Mouse (Mus musculus) layer of hippocampus, postnatal 14 days (tissue): ENCODE data around the gene Lipt1. TPM values are rescaled to one million over a fixed set of nuclear protein-coding genes. Genes with fewer than 3 reads are reported as not detected.

Source experiments
- DNase-seq, 2 experiments: peaks; one replicate each; pipeline ENCODE4 v3.0.0; 2021 to 2022; ENCODE audit warnings: low spot score in 2 of 2, mixed read lengths in 1 of 2
- long read RNA-seq, 2 experiments: library from polyadenylated mRNA; stranded (forward); transcript quantifications; one replicate each; pipeline ENCODE4 v2.0.0; 2021
- total RNA-seq, 2 experiments: library from RNA; stranded (reverse); gene quantifications; 2 replicates each; pipeline ENCODE4 v1.2.3; 2021

Gene Lipt1
- 1 to 10 TPM; 4.8 to 7.2 TPM for total RNA-seq
- long read RNA-seq, experiment 1, partial matches to known transcripts = 0 of 2 reads
- long read RNA-seq, experiment 1, other reads (novel, unspliced or antisense) = 0 of 2 reads
- long read RNA-seq, experiment 2, partial matches to known transcripts = 0 of 5 reads
- long read RNA-seq, experiment 2, other reads (novel, unspliced or antisense) = 1 of 5 reads

DNA sequence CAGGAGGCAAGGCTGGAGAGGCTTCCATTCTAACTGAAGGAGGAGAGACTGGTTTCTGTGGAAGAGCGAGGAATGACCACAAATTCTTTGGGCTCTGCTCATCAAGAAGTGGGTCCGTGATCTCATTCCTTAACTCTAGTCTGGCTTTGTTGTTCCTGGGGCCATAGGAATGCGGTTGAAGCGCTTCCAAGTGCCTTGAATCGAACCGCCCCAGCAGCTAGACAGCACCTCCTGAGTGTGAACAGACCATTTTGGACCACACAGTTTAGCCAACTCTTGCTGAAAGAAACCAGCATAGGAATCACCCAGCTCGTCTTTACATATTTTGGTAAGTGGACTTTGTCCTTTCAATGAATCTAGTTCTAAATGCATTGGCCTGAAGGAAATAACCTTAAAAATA lies at the start of gene Lipt1:
Lipt1 (plus strand) TSS at position 35 of the 400 bp plus-strand sequence.
- DNase-seq = no peak

DNA sequence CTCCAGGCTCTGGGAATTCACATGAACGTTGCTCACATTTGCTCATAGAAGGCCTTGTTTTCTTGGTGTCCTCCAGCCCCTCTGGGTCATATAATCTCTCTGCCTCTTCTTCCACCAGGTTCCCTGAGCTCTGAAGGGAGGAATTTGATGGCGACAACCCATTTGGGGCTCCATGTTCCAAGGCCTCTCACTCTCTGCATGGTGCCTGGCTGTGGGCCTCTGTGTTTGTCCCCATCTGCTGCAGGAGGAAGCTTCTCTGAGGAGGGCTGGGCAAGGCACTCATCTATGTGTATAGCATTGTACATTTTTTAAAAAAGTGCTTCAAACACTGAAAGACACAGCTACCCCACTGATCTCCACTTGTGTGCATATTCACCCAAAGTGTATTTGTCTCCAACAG lies 39.9 kb upstream of the Lipt1 start:
- DNase-seq = no peak

DNA sequence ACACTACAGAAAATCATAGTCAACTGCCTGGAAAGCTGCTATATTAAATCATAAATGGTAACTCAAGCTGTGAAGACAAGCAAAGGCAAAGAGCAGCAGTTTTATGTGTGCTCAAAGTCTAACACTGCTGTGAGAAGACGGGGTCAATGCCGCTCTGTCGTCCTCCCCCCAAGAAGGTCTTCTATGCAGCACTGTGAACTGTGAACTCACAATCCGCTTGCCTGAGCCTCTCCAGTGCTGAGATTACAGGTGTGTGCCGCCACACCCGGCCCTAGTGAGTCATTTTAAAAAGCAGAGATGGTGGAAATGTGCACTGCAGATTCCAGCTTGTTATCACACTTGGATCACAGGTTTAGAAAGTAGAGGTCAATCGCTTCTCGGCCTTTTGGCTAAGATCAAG lies 24.7 kb upstream of the Lipt1 start:
- DNase-seq = no peak

DNA sequence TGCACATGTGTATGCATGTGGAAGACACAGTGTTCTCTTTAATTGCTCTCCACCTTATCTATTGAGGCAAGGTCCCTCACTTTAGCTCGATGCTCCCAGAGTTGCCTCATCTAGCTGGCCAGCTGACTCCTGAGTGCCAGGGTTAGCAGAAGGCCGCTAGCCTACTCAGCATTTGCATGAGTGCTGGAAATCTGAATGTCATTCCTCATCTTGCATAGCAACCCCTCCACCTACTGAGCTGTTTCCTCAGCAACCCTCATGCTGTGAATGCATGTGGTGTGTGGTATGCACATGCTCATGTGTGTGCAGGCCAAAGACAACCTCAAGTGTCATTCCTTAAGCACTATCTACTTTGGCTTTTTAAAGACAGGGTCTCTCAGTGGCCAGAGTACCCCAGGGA lies 20.8 kb upstream of the Lipt1 start:
- peak; percentile 27 to 49 for DNase-seq

DNA sequence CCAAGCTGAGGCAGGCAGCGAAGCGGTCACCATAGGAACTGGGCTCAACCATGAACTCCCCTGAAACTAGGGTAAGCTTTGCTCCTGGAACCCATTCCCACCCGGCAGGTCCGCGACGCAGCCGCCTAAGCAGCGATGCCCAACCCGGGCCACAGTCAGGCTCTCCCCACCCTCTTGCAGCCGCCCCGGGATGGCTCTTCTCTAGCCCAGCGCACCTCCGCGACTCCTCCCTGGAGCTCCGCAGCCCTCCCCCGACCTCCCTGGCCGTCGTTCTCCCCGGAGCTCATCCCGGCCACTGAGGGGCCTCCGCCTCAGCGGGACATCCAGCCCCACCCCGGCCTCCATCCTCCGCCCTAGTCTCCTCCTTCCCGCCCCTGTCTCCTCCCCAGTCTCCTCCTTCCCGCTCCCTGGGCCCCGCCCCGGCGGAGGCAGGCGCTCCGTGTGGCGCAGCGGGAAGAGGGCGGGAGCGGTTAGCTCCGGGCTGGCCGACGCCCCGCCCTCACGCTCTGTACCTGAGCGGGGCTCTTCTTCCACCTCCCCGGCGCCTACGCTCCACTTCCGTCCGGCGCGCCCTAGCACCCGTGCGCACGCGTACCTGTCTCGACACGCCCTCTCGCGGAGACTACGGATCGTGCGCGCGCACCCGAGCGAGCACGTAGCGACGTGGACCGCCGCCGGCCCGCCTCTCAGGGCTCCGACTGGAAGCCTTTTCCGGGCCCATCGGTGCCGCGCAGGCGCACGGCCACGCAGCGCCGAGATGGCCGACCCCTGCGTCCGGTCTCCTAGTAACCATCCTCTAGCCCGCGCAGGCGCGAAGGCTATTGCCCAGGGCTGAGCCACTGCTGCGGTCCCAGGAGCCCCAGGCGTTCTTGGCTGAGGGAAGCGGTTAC lies 6.8 kb upstream of the Lipt1 start:
- peak; percentile 99 for DNase-seq

GRCm38 (mm10) chr1:37865401-37866215 lies 5.9 kb upstream of the Lipt1 start:
- DNase-seq = no peak

DNA sequence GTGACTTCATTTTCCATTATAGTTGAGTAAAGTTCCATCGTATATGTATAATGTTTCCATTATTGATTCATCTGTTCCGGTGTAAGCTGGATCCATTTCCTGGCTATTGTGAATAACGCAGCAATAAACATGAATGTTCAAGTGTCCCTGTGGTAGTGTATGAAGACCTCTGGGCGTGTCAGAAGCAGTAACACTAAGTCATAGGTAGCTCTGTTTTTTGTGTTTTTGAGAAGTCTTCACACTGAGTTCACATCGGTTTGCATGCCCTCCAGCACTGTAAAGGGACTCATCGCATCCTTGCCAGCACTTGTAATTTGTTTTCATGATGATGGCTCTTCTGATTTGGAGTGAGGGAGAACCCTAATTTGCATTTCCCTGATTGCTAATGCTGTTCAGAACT lies 5.3 kb upstream of the Lipt1 start, which contains the start of gene Tsga10:
Tsga10 (minus strand) TSS at position 144 of the 400 bp plus-strand sequence.
- DNase-seq = no peak

DNA sequence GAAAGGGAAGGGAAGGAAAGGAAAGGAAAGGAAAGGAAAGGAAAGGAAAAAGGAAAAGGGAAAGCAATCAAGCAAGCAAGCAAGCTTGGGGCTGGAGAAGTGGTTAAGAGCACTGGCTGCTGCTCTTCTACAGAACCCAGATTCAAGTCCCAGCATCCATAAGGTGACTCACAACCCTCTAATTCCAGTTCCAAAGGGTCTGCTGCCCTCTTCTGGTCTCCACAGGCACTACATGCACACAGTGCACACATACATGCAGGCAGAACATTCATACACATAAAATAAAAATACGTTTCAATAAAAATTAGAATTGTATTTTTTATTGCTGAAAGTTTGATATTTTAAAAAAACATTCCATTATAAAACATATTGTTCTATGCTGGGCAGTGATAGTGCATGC lies 4.5 kb upstream of the Lipt1 start:
- DNase-seq = peak; percentile 23 to 53

- no peak for DNase-seq
Observed at GRCm38 (mm10) chr1:37867684-37868322, 3.7 kb upstream of the Lipt1 start.

DNA sequence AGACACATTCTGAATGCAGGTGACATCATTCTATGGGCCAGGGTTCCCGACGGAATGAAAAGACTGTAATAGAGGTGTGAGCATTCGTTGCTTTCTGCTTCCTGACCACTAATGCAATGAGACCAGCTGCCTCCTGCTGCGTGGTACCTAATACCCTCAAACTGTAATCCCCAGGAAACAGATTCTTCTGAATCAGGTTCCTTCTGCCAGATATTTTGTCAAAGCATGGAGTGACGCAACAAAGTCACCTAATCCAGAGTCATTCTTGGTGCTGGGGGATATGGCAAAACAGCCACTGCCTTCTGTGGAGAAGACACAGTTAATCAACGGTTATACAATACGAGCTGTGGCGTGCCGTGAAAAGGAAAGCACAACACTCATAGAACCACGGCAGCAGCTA lies 2.9 kb upstream of the Lipt1 start:
- DNase-seq = no peak

DNA sequence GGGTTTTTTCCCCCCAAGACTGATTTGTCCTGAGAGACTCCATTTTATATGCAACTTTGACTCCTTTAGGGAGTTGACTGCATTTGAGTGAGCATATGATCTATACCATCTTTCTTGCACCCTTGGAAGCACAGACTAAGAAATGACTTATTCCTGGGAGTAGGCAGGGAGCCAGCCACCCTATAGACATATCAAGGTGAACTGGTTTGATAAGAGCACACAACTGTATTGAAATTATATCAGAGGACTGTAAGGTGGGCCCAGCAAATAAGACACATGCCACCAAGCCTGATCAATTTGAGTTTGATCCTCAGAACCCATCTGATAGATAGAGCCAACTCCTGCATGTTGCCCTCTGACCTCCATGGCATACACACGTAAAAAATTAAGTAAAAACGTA lies 2.2 kb upstream of the Lipt1 start:
- DNase-seq = no peak

- peak; percentile 72 to 87 for DNase-seq
Observed at GRCm38 (mm10) chr1:37872131-37873067, 861 bp downstream of the Lipt1 start.

DNA sequence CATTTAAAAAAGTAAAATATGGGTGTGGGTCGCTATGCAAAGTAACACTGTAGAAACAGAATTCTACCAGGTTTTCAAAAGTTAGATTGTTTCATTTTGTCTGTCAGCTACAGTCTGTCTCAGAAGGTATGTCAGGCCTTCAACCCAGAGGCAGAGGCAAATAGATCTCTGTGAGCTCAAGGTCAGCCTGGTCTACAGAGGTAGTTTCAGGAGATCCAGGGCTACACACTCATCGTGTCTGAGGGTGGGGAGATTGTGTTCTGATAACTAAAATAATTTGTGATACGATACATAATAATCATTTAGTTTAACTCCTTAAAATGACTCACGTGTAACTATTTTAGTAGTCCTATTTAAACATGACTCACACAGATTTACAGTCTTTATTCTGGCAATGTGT lies 1.6 kb downstream of the Lipt1 start:
- DNase-seq = no peak

- DNase-seq = no peak
Observed at GRCm38 (mm10) chr1:37877736-37878460, 6.4 kb downstream of the Lipt1 start.

DNA sequence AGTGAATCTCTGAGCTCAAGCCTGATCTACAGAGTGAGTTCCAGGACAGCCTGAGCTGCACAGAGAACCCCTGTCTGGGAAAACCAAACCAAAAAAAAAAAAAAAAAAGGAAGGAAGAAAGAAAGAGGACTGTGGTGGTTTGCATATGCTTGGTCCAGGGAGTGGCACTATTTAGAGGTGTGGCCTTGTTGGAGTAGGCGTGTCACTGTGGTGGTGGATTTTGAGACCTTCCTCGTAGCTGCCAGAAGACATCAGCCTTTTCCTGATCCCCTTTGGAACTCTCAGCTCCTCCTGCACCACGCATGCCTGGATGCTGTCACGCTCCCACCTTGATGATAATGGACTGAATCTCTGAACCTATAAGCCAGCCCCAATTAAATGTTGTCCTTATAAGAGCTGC lies 11.9 kb downstream of the Lipt1 start:
- no peak for DNase-seq

DNA sequence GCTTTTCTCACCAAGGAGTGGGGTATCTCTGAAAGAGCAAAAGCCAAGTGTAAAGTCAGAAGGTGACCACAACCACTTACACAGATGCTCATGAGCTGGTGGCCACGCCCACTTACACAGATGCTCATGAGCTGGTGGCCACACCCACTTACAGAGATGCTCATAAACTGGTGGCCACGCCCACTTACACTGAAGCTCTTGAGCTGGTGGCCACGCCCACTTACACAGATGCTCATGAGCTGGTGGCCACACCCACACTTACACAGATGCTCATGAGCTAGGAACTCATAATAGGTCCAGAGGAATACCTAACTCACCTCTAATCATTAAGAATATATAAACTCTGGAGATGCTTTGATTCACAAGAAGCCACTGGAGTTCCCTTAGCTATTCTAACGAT lies 12.9 kb downstream of the Lipt1 start:
- DNase-seq = no peak

- no peak for DNase-seq
Observed at GRCm38 (mm10) chr1:37889206-37889605, 17.7 kb downstream of the Lipt1 start.

DNA sequence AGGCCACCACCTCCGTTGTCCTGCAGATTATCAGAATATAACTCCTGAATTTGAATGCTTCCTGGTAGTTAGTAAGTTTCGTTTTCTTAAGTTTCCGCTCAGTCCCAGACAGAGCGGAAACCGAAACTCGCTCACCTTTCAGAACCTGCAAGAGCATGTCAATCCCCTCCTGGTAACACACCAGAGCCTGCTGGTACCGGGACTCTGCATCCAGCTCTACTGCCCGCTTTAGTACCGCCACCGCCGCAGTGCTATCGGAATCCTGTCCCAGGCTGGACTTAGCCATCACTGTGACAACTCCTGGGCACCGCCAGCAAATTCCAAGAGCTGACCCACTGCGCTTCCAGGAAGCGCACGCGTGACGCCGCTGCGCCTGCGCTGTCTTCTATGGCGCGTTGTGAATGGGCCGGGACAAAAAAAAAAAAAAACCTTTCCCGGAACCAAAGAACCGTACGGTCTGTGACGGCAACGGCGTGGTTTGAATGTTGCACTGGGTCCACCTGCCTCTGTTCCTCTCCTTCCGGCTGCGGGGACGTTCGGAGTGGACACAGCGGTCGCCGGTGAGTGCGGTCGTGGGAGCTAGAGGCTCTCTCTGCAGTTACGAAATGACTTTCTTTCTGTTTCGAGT lies 18.6 kb downstream of the Lipt1 start, which contains the start of the genes Mitd1 and Mrpl30:
Mitd1 (minus strand) TSS at position 387 of the 628 bp plus-strand sequence.
Mrpl30 (plus strand) TSS at position 453 of the 628 bp plus-strand sequence.
- peak; percentile 92 to 93 for DNase-seq

DNA sequence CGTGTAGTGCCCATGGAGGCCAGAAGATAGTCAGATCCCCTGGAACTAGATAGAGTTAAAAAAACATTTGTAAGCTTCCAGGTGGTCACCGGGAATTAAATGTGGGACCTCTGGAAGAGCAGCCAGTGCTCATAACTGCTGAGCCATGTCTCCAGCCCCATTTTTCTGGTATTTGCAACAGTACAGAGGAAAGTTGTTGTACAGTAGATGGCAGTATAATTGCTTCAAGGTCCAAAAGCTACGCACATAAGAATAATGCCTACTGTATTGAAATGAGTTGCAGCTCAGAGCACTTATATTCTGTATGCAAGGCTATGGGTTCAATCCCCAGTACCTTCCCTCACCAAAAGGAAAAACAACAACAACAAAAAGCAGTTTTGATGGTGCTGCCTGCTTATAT lies 19.9 kb downstream of the Lipt1 start:
- no peak for DNase-seq
